Mouse (Mus musculus) embryo, embryonic 9.5 days (tissue): ENCODE results near the gene Snrnp48.

ENCODE experiments used
- DNase-seq: peaks from one replicate; pipeline ENCODE4 v3.0.0-alpha.2; 2017; ENCODE audit errors: extremely low spot score

Gene Snrnp48

DNA sequence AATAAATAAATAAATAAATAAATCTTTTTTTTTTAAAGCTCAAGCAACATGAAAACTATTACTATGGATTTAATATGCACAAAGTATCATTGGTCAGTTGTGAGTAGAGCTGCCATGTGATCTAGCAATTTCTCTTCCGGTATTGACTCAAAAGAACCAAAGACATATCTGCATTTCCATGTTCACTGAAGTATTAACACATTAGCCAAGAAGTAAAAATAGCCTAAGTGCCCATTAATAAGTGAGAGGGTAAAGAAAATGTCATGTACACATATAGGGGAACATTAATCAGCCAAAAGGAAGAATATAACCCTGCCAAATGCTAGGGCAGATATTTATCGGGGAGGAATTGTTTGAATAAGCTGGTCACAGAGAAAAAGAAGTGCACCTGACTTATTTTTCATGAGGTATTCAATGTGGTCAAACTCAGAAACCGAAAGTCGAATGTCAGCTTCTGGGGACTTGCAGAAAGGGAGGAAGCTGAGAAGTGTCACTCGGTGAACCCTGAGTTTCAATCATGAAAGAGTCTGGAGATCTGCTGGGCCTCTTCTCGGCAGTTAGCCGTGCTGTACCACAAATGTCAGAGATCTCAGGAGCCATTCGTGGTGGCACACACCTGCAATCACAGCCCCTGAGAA, 64.4 kb downstream of the Snrnp48 start:
- no peak for DNase-seq

DNA sequence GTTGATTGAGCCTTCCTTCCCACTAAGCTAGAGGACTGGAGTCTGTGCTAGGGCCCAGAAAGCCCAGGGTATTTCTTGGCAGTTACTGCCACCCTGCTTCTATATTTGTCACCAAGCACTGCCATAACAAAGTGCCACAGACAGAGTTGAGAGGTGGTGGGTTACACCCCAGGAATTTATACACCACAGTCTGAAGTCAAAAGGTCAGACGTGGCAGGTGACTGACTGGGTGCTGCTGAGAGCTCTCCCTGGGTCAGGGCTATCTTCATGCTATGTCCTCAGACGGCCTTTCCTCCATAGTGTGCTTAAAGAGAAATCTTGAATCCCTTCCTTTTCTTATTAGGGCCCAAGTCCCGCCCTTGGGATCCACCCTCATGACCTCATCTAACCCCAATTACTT, 67.9 kb downstream of the Snrnp48 start:
- DNase-seq: no peak
